Mouse (Mus musculus) left cerebral cortex, postnatal 4 days (tissue): Measurements from ENCODE around the gene Ctdspl. TPM values are rescaled to one million over a fixed set of nuclear protein-coding genes. Genes with fewer than 3 reads are reported as not detected.
A peak's percentile ranks its signal among the peaks of the same experiment; 100 is the strongest.

Experiments
- DNase-seq: peaks from one replicate; pipeline ENCODE4 v3.0.0-alpha.2; 2022
- intact Hi-C: fragments of 180-260 bp; cut with DNase I; formaldehyde crosslinking; loops from one replicate; pipeline ENCODE4 v1.15.1; 2025
- microRNA-seq: library from miRNA; unstranded; fragments of <30 nt; microRNA quantifications from one replicate; pipeline ENCODE4 v1.2.0, GENCODE M21; 2022
- total RNA-seq, 2 experiments: library from RNA; stranded (reverse); gene quantifications; 2 replicates each; pipeline ENCODE4 v1.2.3; 2021

Ctdspl gene
- total RNA-seq, 2 experiments from 2014 or later: 18.3 to 19.6 TPM

GRCm38 (mm10) chr9:119083966-119084365, 157.7 kb downstream of the Ctdspl start:
- no peak for DNase-seq
- intact Hi-C loops: no loop called here

GRCm38 (mm10) chr9:119086451-119086850, 160.2 kb downstream of the Ctdspl start:
- intact Hi-C loops: no loop called here
- peak; percentile 53 for DNase-seq

- DNase-seq: no peak
- intact Hi-C loops: no loop called here
These were observed 161.1 kb downstream of the Ctdspl start for GRCm38 (mm10) chr9:119087309-119087708.

GRCm38 (mm10) chr9:119088148-119088801, 162.0 kb downstream of the Ctdspl start:
- peak; percentile 68 for DNase-seq
- intact Hi-C loops: no loop called here

DNA sequence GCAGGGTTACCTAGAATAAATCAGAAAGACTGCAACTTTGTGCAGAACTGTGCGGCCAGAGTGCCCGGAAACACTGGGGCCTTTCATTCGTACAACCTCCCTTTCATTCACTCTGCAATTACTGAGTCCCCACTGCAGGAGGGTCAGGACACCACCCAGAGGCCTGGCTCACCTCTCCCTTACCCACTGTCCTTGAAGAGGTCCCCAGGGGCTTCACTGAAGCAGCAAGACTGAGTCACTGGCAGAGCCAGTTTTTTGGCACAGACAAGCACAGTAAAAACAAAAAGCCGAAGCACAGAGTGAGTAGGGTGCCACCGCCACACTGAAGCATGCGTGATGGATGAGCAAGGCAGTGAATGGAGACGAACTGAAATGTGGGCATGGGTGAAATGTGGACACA, 163.2 kb downstream of the Ctdspl start:
- intact Hi-C loops: no loop called here
- DNase-seq: no peak

DNA sequence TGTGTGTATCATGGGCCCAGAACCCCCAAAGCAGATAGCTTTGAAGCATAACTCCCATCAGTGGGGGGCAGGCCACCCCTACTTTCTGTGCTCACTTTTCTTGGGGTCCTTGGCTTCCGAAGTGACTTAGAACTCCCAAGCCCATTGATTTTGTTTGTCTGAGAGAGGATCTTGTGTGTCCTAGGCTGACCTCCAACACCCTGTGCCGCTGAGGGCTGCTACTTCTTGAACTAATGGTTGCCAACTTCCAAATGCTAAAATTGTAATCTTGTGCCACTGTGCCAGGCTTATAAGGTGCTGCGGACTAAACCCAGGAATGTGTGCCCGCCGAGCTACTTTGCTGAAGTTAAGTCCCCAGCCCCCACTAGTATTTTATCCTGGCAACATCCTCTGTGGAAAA, 164.2 kb downstream of the Ctdspl start:
- intact Hi-C loops: no loop called here
- DNase-seq: no peak

GRCm38 (mm10) chr9:119091581-119092310, 165.5 kb downstream of the Ctdspl start:
- intact Hi-C loops: no loop called here
- DNase-seq: no peak

GRCm38 (mm10) chr9:119092473-119093418, 166.5 kb downstream of the Ctdspl start:
- peak; percentile 31 for DNase-seq
- intact Hi-C loops: no loop called here

Small RNAs within 50 kb of the gene (microRNA-seq; reads per million reads assigned to microRNA genes)
- gene Mir26a-1: 8.1 reads per million, percentile 21 among the genes with 10 or more reads in this experiment

Other genes starting within 250 kb of the Ctdspl start
- gene Vill, start 126.3 kb downstream of the Ctdspl start, total RNA-seq: 1 to 10 TPM; 1.2 to 2.4 TPM
- 10 to 100 TPM; 16.3 to 17.3 TPM for gene Plcd1, start 167.0 kb downstream of the Ctdspl start, total RNA-seq
- 1 to 10 TPM in 1 of 2 experiments, under 1 TPM in 1; 0.82 to 2.6 TPM for gene Dlec1, start 176.0 kb downstream of the Ctdspl start, total RNA-seq
- gene Acaa1b, start 230.6 kb downstream of the Ctdspl start, total RNA-seq: 1 to 10 TPM; 2.2 to 3.7 TPM
- gene Gm47289, start 232.7 kb downstream of the Ctdspl start, total RNA-seq: not detected